Mouse (Mus musculus) bone marrow, adult 2 months (tissue): Measurements from ENCODE around the gene Chl1.

Experiments
- CTCF ChIP-seq: fragments of 200-500 bp; IDR thresholded peaks from 2 replicates; pipeline ENCODE4 v1.5.1; 2011; ENCODE audit warnings: low read length, control low read depth; ENCODE audit not compliant: control insufficient read depth, insufficient read depth
- POLR2A ChIP-seq: fragments of 200-500 bp; IDR thresholded peaks from 2 replicates; pipeline ENCODE4 v1.6.1; 2011; ENCODE audit warnings: low read depth, mild to moderate bottlenecking, control low read depth, low read length, borderline replicate concordance; ENCODE audit not compliant: control insufficient read depth

DNA sequence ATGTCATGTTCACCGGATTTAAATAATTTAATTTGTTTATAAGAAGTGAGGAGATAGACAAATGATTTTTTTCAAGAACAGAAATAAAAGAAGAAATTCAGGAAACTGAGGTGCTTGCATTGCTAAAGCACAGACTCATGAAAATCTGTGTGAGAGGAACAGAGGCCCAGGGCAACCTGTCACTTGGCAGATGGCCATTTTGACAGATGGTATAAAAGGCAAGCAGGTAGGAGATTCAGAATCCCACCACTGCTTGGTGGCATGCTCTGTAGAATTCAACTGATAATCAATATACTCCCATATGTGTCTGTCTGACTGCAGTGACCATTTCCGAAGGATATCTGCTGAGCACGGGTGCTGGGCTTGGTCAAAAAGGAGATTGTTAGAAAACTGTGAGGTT is 162.7 kb downstream of the Chl1 start:
- no peak for TF ChIP-seq POLR2A
- TF ChIP-seq CTCF: no peak
